Mouse (Mus musculus) retina, postnatal 1 day (tissue): ENCODE measurements around the gene Itgb3.
"Not testable (repeated sequence)": the region's sequence is repeated elsewhere in the genome, so short reads cannot be mapped to it uniquely, and the experiment has no call there.

Experiments used
- DNase-seq: peaks from one replicate; pipeline ENCODE4 v3.0.0-alpha.2; 2012

Gene Itgb3

GRCm38 (mm10) chr11:104607491-104608245, at the start of gene Itgb3:
Itgb3 (plus strand) TSS chr11:104608000.
- DNase-seq: peak; percentile 88

- no peak for DNase-seq
These were observed 49.7 kb upstream of the Itgb3 start for GRCm38 (mm10) chr11:104558065-104558464.

GRCm38 (mm10) chr11:104558651-104559403, 49.0 kb upstream of the Itgb3 start:
- DNase-seq: no peak

GRCm38 (mm10) chr11:104560971-104561370, 46.8 kb upstream of the Itgb3 start:
- no peak for DNase-seq

GRCm38 (mm10) chr11:104563496-104563895, 44.3 kb upstream of the Itgb3 start:
- no peak for DNase-seq

GRCm38 (mm10) chr11:104565172-104565571, 42.6 kb upstream of the Itgb3 start:
- no peak for DNase-seq

- DNase-seq: no peak
These were observed 41.7 kb upstream of the Itgb3 start for GRCm38 (mm10) chr11:104566097-104566496.

- no peak for DNase-seq
These were observed 41.0 kb upstream of the Itgb3 start for GRCm38 (mm10) chr11:104566796-104567195.

GRCm38 (mm10) chr11:104567736-104568135, 40.1 kb upstream of the Itgb3 start:
- DNase-seq: no peak

GRCm38 (mm10) chr11:104568326-104568725, 39.5 kb upstream of the Itgb3 start:
- DNase-seq: no peak

- DNase-seq: not testable (repeated sequence)
These were observed 37.3 kb upstream of the Itgb3 start for GRCm38 (mm10) chr11:104570515-104570914.

GRCm38 (mm10) chr11:104571373-104571772, 36.4 kb upstream of the Itgb3 start:
- peak; percentile 39 for DNase-seq

GRCm38 (mm10) chr11:104572091-104572490, 35.7 kb upstream of the Itgb3 start:
- no peak for DNase-seq

GRCm38 (mm10) chr11:104572566-104572965, 35.2 kb upstream of the Itgb3 start:
- DNase-seq: no peak

- DNase-seq: no peak
These were observed 30.8 kb upstream of the Itgb3 start for GRCm38 (mm10) chr11:104576772-104577612.

GRCm38 (mm10) chr11:104578074-104578473, 29.7 kb upstream of the Itgb3 start:
- DNase-seq: no peak

- DNase-seq: no peak
These were observed 28.7 kb upstream of the Itgb3 start for GRCm38 (mm10) chr11:104579084-104579483.

- DNase-seq: no peak
These were observed 28.2 kb upstream of the Itgb3 start for GRCm38 (mm10) chr11:104579575-104579974.

- DNase-seq: no peak
These were observed 27.7 kb upstream of the Itgb3 start for GRCm38 (mm10) chr11:104580091-104580490.

GRCm38 (mm10) chr11:104580606-104581005, 27.2 kb upstream of the Itgb3 start:
- no peak for DNase-seq

- no peak for DNase-seq
These were observed 26.1 kb upstream of the Itgb3 start for GRCm38 (mm10) chr11:104581446-104582307.

- DNase-seq: no peak
These were observed 25.5 kb upstream of the Itgb3 start for GRCm38 (mm10) chr11:104582308-104582606.
